Mouse (Mus musculus): ENCODE data around the gene D17Wsu92e.
A peak's percentile ranks its signal among the peaks of the same experiment; 100 is the strongest.

D17Wsu92e gene

GRCm38 (mm10) chr17:27790015-27790414, 30.4 kb downstream of the D17Wsu92e start:
- DNase-seq: no peak

GRCm38 (mm10) chr17:27788456-27789172, 31.8 kb downstream of the D17Wsu92e start:
- no peak for DNase-seq

DNA sequence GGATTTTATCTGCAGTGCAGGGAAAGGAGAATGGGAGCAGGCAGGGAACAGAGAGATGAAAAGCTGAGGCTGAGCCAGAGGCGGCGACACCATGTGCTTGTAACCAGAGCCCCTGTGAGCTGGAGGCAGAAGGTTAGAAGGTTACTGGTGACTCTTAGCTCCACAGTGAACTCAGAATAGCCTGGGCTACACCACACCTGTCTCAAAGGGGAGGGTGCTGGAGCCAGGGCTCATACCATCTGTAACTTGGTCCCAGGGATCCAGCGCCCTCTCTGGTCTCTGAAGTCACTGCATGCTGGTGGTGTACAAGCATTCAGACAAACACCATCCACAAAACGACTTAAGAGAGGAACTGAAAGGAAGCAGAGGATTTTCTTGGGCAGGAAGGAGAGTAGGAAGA, 36.9 kb downstream of the D17Wsu92e start:
- DNase-seq: no peak

DNA sequence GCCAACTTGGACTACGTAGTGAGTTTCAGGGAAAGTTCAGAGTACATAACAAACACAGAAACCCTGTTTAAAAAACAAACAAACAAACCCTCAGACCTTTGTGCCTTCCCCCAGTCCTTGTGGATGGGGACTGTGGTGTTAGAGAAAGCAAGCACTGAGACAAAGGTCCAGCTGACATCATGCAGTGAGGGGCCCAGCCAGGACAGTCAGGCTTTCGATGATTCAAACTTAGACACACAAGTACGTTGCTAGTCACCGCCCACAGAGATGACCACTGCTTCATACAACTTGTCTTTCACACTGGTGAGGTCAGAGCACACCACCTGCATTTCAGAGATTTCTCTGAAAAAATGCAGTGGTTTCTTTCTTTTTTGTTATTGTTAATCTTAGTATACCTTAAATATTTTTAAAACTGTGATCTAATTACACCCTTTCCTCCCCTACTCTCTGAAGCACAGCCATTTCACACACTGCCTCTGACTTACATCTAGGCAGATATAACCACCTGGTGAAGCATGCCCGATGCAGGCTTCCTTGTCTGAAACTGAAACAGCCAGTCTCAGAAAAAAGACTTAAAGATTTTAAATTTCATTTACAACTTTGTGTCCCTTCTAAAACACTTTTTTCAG, 39.3 kb downstream of the D17Wsu92e start:
- DNase-seq: no peak

DNA sequence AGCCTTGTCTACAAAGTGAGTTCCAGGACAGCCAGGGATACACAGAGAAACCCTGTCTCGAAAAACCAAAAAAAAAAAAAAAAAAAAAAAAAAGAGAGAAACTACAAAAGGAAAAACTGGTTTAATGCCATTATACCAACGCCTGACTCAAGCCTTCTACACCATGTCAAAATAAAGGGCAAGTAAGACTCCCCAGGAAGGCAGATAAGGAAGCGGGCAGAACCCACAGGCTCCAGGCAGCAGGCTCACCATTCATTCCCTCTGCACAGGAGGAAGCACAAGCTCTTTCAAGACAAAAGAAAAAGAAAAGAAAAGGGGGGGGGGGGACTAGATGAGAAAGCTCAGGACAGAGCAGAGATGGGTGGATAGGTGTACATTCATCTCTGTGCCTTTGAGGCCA, 40.7 kb downstream of the D17Wsu92e start:
- no peak for DNase-seq

- no peak for DNase-seq
These were observed 41.6 kb downstream of the D17Wsu92e start for GRCm38 (mm10) chr17:27778671-27779355.

GRCm38 (mm10) chr17:27777823-27778222, 42.6 kb downstream of the D17Wsu92e start:
- DNase-seq: no peak

DNA sequence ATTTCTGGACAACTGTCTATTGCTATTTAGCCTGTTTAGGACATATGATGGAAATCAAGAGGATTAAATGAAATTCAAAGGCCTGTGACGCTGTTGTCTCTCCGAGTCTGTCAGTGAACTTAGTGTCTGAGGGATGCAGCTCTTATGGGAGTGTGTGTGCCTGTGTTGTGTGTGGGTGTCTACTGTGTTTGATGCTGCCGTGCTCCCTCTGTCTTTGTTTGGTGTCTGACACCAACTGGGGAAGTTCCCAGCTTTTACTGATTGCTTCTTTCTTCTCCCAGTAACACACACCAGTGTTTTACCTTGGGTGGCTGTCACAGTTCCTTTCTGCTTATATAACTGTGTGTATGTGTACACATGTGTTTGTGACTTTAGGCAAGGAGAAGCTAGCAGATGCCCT, 46.2 kb downstream of the D17Wsu92e start:
- DNase-seq: peak; percentile 38

- peak; percentile 60 for DNase-seq
These were observed 48.8 kb downstream of the D17Wsu92e start for GRCm38 (mm10) chr17:27771616-27772015.

- DNase-seq: peak; percentile 59
These were observed 51.5 kb downstream of the D17Wsu92e start for GRCm38 (mm10) chr17:27768817-27769542.

DNA sequence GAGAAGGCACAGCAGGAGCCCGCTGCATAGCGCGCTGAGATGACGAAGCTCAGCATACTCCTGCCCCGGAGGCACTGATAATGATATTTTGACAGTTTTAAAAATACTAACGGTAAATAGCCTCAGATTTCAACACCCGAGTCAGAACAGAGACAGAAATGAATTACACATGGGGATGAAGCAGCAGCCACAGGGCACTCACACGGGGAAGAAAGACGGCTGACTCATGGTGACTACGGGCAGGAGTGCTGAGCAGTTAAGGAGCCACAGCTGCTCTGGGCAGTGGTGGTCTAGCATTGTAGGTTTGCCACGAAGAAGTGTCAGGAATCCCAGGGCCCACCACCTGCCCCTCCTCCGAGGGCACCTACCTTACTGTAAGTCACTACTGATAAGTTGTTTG, 52.9 kb downstream of the D17Wsu92e start:
- no peak for DNase-seq

GRCm38 (mm10) chr17:27767120-27767519, 53.3 kb downstream of the D17Wsu92e start:
- peak; percentile 38 for DNase-seq

GRCm38 (mm10) chr17:27765066-27765465, 55.4 kb downstream of the D17Wsu92e start:
- no peak for DNase-seq

- DNase-seq: no peak
These were observed 56.0 kb downstream of the D17Wsu92e start for GRCm38 (mm10) chr17:27764453-27764852.

DNA sequence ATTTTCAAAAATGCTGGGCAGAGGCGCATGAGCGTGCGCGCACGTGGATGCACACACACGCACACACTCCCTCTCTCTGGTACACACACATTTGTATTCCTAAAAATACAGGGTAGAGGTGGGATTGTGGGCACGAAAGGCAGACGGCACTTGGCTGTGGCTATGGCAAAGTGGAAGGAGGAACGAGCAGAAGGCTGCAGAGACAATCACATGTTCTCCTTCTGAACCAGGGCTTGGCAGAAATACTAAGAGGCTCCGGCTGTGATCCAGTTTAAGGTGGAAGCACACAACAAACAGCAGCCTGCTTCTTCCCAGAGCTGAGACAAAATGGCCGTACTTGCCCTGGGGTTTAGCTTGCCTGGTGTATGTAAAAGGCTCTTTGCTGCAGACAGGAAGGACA, 57.6 kb downstream of the D17Wsu92e start:
- DNase-seq: peak; percentile 60

- DNase-seq: peak; percentile 92
These were observed 58.7 kb downstream of the D17Wsu92e start for GRCm38 (mm10) chr17:27761639-27762336.

- no peak for DNase-seq
These were observed 60.3 kb downstream of the D17Wsu92e start for GRCm38 (mm10) chr17:27760169-27760568.

GRCm38 (mm10) chr17:27751314-27752202, 68.9 kb downstream of the D17Wsu92e start:
- DNase-seq: peak; percentile 26

GRCm38 (mm10) chr17:27750451-27750942, 70.0 kb downstream of the D17Wsu92e start:
- DNase-seq: no peak

GRCm38 (mm10) chr17:27748123-27748522, 72.3 kb downstream of the D17Wsu92e start:
- DNase-seq: no peak

DNA sequence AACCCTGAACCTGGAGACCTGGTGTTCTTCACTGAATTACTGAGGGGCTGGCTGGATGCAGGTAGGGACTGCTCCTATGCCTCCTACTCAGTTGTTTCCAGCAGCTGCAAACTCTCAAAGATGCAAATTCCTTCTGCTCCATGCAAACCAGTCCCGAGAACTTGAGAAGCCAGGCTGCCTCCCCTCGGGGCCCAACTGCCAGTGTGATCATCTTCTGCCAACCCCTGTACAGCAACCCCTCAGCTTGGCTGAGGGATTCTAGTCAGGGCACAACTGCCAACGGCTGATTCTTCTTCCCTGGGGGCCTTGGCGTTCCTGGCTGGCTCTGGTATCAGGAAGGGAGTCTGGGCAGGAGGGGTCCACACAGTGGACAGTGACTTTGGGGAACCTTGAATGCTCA, 74.0 kb downstream of the D17Wsu92e start:
- no peak for DNase-seq

Measured in right cerebral cortex, adult 18-20 months (tissue).